Mouse (Mus musculus) MEL (cell line): Measurements from ENCODE around the gene Gramd4. TPM values are rescaled to one million over a fixed set of nuclear protein-coding genes. Genes with fewer than 3 reads are reported as not detected.

Source experiments
- DNase-seq: peaks from one replicate; pipeline ENCODE4 v3.0.0; 2011; ENCODE audit warnings: low read depth, low spot score
- H3K27ac ChIP-seq: 2 replicates; pipeline ENCODE4 v1.5.1; 2012; ENCODE audit warnings: low read depth, mild to moderate bottlenecking, control low read depth, low read length, moderate library complexity; ENCODE audit not compliant: control insufficient read depth
- H3K27me3 ChIP-seq, 2 experiments: fragments of 150-350 bp in 1 of 2; sonication (generic) in 1 of 2; 2 replicates each; pipeline ENCODE4 v1.6.1; 2012; ENCODE audit warnings: low read length in 2 of 2, mild to moderate bottlenecking in 2 of 2, improper control_type of control experiment in 1 of 2, moderate library complexity in 1 of 2; ENCODE audit not compliant: insufficient read depth in 2 of 2, control insufficient read depth in 1 of 2
- H3K36me3 ChIP-seq, 2 experiments: 2 replicates each; pipeline ENCODE4 v1.6.1; 2012 to 2014; ENCODE audit warnings: low read length in 2 of 2, improper control_type of control experiment in 1 of 2, inconsistent platforms in 1 of 2, mild to moderate bottlenecking in 1 of 2; ENCODE audit not compliant: insufficient read depth in 2 of 2, control insufficient read depth in 1 of 2
- H3K4me1 ChIP-seq, 2 experiments: fragments of 150-350 bp in 1 of 2; sonication (generic) in 1 of 2; 2 replicates each; pipeline ENCODE4 v1.6.1; 2012; ENCODE audit warnings: low read length in 2 of 2, improper control_type of control experiment in 1 of 2, mild to moderate bottlenecking in 1 of 2; ENCODE audit not compliant: insufficient read depth in 2 of 2, control insufficient read depth in 1 of 2
- H3K4me3 ChIP-seq, 2 experiments: fragments of 150-350 bp in 1 of 2; sonication (generic) in 1 of 2; 2 replicates each; pipeline ENCODE4 v1.5.1; 2012; ENCODE audit warnings: low read depth in 2 of 2, low read length in 2 of 2, mild to moderate bottlenecking in 2 of 2, moderate library complexity in 2 of 2, control low read depth in 1 of 2, improper control_type of control experiment in 1 of 2; ENCODE audit not compliant: control insufficient read depth in 1 of 2, insufficient read depth in 1 of 2
- H3K79me2 ChIP-seq: 2 replicates; pipeline ENCODE4 v1.6.1; 2012; ENCODE audit warnings: mild to moderate bottlenecking, low read length, moderate library complexity; ENCODE audit not compliant: control insufficient read depth, poor library complexity, insufficient read depth
- H3K9ac ChIP-seq: 2 replicates; pipeline ENCODE4 v1.6.1; 2012; ENCODE audit warnings: low read depth, mild to moderate bottlenecking, control low read depth, low read length, moderate library complexity; ENCODE audit not compliant: control insufficient read depth, poor library complexity, severe bottlenecking
- H3K9me3 ChIP-seq: fragments of 150-350 bp; sonication (generic); replicated peaks from 2 replicates; pipeline ENCODE4 v1.6.1; 2012; ENCODE audit warnings: mild to moderate bottlenecking, low read length, improper control_type of control experiment, moderate library complexity; ENCODE audit not compliant: insufficient read depth
- BHLHE40 ChIP-seq: IDR thresholded peaks from 2 replicates; pipeline ENCODE4 v1.6.1; 2012; ENCODE audit warnings: low read depth, mild to moderate bottlenecking, inconsistent platforms, low read length, improper control_type of control experiment, borderline replicate concordance
- CHD1 ChIP-seq: IDR thresholded peaks from 2 replicates; pipeline ENCODE4 v1.6.1; 2012; ENCODE audit warnings: low read depth, mild to moderate bottlenecking, inconsistent platforms, low read length, improper control_type of control experiment
- CTCF ChIP-seq, 3 experiments: IDR thresholded peaks in 2 of 3; conservative IDR thresholded peaks in 1 of 3; 2 replicates each; pipeline ENCODE4 v1.5.1; 2011 to 2012; ENCODE audit warnings: low read length in 3 of 3, low read depth in 2 of 3, mild to moderate bottlenecking in 2 of 3, improper control_type of control experiment in 1 of 3, inconsistent platforms in 1 of 3, mixed read lengths in 1 of 3, moderate library complexity in 1 of 3; ENCODE audit not compliant: control insufficient read depth in 1 of 3, insufficient read depth in 1 of 3, poor library complexity in 1 of 3, severe bottlenecking in 1 of 3
- E2F4 ChIP-seq: IDR thresholded peaks from 2 replicates; pipeline ENCODE4 v1.6.1; 2011; ENCODE audit warnings: low read depth, low read length, improper control_type of control experiment, borderline replicate concordance
- EP300 ChIP-seq, 2 experiments: IDR thresholded peaks; 2 replicates each; pipeline ENCODE4 v1.6.1; 2011; ENCODE audit warnings: improper control_type of control experiment in 2 of 2, low read length in 2 of 2, low read depth in 1 of 2, mild to moderate bottlenecking in 1 of 2
- ETS1 ChIP-seq: IDR thresholded peaks from 2 replicates; pipeline ENCODE4 v1.6.1; 2012; ENCODE audit warnings: low read depth, mild to moderate bottlenecking, inconsistent platforms, low read length, improper control_type of control experiment, moderate library complexity
- GATA1 ChIP-seq: IDR thresholded peaks from 2 replicates; pipeline ENCODE4 v1.6.1; 2011; ENCODE audit warnings: low read depth, low read length, improper control_type of control experiment
- HCFC1 ChIP-seq: IDR thresholded peaks from 2 replicates; pipeline ENCODE4 v1.6.1; 2012; ENCODE audit warnings: low read depth, mild to moderate bottlenecking, inconsistent platforms, low read length, improper control_type of control experiment, moderate library complexity
- JUND ChIP-seq: IDR thresholded peaks from 2 replicates; pipeline ENCODE4 v1.6.1; 2011; ENCODE audit warnings: low read depth, mild to moderate bottlenecking, improper control_type of control experiment, low read length
- KAT2A ChIP-seq: conservative IDR thresholded peaks from 2 replicates; pipeline ENCODE4 v1.6.1; 2012; ENCODE audit warnings: low read depth, low read length, improper control_type of control experiment, inconsistent platforms
- MAFK ChIP-seq: IDR thresholded peaks from 2 replicates; pipeline ENCODE4 v1.6.1; 2011; ENCODE audit warnings: low read depth, mild to moderate bottlenecking, low read length, improper control_type of control experiment, borderline replicate concordance
- MAZ ChIP-seq: IDR thresholded peaks from 2 replicates; pipeline ENCODE4 v1.6.1; 2012; ENCODE audit warnings: low read depth, mild to moderate bottlenecking, inconsistent platforms, low read length, improper control_type of control experiment
- MYC ChIP-seq: IDR thresholded peaks from 2 replicates; pipeline ENCODE4 v1.6.1; 2011; ENCODE audit warnings: low read depth, mild to moderate bottlenecking, low read length, improper control_type of control experiment, moderate library complexity
- NELFE ChIP-seq: IDR thresholded peaks from 2 replicates; pipeline ENCODE4 v1.6.1; 2011; ENCODE audit warnings: low read depth, low read length, improper control_type of control experiment
- POLR2AphosphoS5 ChIP-seq: IDR thresholded peaks from 2 replicates; pipeline ENCODE4 v1.6.1; 2012; ENCODE audit warnings: low read depth, borderline replicate concordance, mild to moderate bottlenecking, inconsistent platforms, low read length, moderate library complexity, mixed read lengths
- RAD21 ChIP-seq: IDR thresholded peaks from 2 replicates; pipeline ENCODE4 v1.6.1; 2011; ENCODE audit warnings: mild to moderate bottlenecking, low read depth, low read length, improper control_type of control experiment
- RCOR1 ChIP-seq: IDR thresholded peaks from 2 replicates; pipeline ENCODE4 v1.6.1; 2012; ENCODE audit warnings: low read depth, mild to moderate bottlenecking, inconsistent platforms, low read length, improper control_type of control experiment
- SIN3A ChIP-seq: IDR thresholded peaks from 2 replicates; pipeline ENCODE4 v1.6.1; 2012; ENCODE audit warnings: low read length, improper control_type of control experiment, inconsistent platforms
- SMC3 ChIP-seq: IDR thresholded peaks from 2 replicates; pipeline ENCODE4 v1.6.1; 2011; ENCODE audit warnings: low read depth, low read length, improper control_type of control experiment
- UBTF ChIP-seq: IDR thresholded peaks from 2 replicates; pipeline ENCODE4 v1.6.1; 2012; ENCODE audit warnings: low read depth, mild to moderate bottlenecking, inconsistent platforms, low read length, improper control_type of control experiment, moderate library complexity, borderline replicate concordance; ENCODE audit not compliant: insufficient read depth
- USF1 ChIP-seq: IDR thresholded peaks from 2 replicates; pipeline ENCODE4 v1.6.1; 2014; ENCODE audit warnings: low read depth, mild to moderate bottlenecking, inconsistent platforms, low read length, improper control_type of control experiment, moderate library complexity
- ZC3H11A ChIP-seq: IDR thresholded peaks from 2 replicates; pipeline ENCODE4 v1.6.1; 2012; ENCODE audit warnings: low read depth, mild to moderate bottlenecking, inconsistent platforms, low read length, improper control_type of control experiment
- ZKSCAN1 ChIP-seq: IDR thresholded peaks from 2 replicates; pipeline ENCODE4 v1.6.1; 2012; ENCODE audit warnings: low read depth, mild to moderate bottlenecking, inconsistent platforms, low read length, improper control_type of control experiment, moderate library complexity
- ZMIZ1 ChIP-seq: IDR thresholded peaks from 2 replicates; pipeline ENCODE4 v1.6.1; 2012; ENCODE audit warnings: low read depth, mild to moderate bottlenecking, inconsistent platforms, low read length, improper control_type of control experiment, moderate library complexity
- ZNF384 ChIP-seq: IDR thresholded peaks from 2 replicates; pipeline ENCODE4 v1.6.1; 2012; ENCODE audit warnings: low read depth, mild to moderate bottlenecking, inconsistent platforms, low read length, improper control_type of control experiment
- polyA plus RNA-seq, 2 experiments: library from polyadenylated mRNA; stranded (reverse) in 1 of 2; unstranded in 1 of 2; fragments of >175 nt in 1 of 2; fragments of >200 nt in 1 of 2; gene quantifications; 2 replicates each; pipeline versions ENCODE4 v1.2.1 to v1.2.4; 2012; ENCODE audit warnings: low replicate concordance in 2 of 2, low read depth in 1 of 2; ENCODE audit not compliant: insufficient read length in 2 of 2, insufficient read depth in 1 of 2, missing spikeins in 1 of 2
- total RNA-seq: library from RNA; depleted of rRNA; stranded (reverse); fragments of 300-350 nt; gene quantifications from 2 replicates; pipeline ENCODE4 v1.2.3, GENCODE M21; 2012

The Gramd4 gene
- total and polyA plus RNA-seq, 3 experiments: 35.2 to 43.1 (median 38.0) TPM

- H3K79me2 ChIP-seq: no peaks in the 10 kb centered on the region
- DNase-seq: peak; percentile 69
- H3K4me3 ChIP-seq: no peak overlapping the region
- H3K27ac ChIP-seq: no peak overlapping the region
- no peaks in the 10 kb centered on the region for H3K4me1 ChIP-seq
- TF ChIP-seq ZC3H11A (peak; percentile 38; the same call in 1 of the 2 replicates), SMC3 (peak; percentile 90), MAZ (no peak), RAD21 (peak; percentile 57), CTCF (IDR thresholded peaks at IDR 0.05 in 2 of 3, conservative IDR thresholded peaks at IDR 0.05 in 1 of 3; ENCODE audit: control insufficient read depth in 1 of 3, insufficient read depth in 1 of 3, low read depth in 2 of 3, low read length in 3 of 3, poor library complexity in 1 of 3, severe bottlenecking in 1 of 3) (peak; percentile 85 to 95 (median 93)), EP300 (IDR thresholded peaks at IDR 0.05; ENCODE audit: low read depth in 1 of 2, low read length in 2 of 2) (no peak), KAT2A (no peak)
- H3K9ac ChIP-seq: no peak overlapping the region
- no peaks in the 10 kb centered on the region for H3K36me3 ChIP-seq
- H3K27me3 ChIP-seq: no peaks in the 10 kb centered on the region
- H3K9me3 ChIP-seq: no peaks in the 10 kb centered on the region
These were observed 82.8 kb downstream of the Gramd4 start for GRCm38 (mm10) chr15:86140323-86140722.

GRCm38 (mm10) chr15:86144577-86144976 lies 87.1 kb downstream of the Gramd4 start:
- DNase-seq: no peak
- no peaks in the 10 kb centered on the region for H3K36me3 ChIP-seq

GRCm38 (mm10) chr15:86145046-86145445 lies 87.6 kb downstream of the Gramd4 start:
- H3K27me3 ChIP-seq: no peaks in the 10 kb centered on the region

More at GRCm38 (mm10) chr15:86144577-86144976, 87.1 kb downstream of the Gramd4 start:
- Histone ChIP-seq H3K4me3 (no peak overlapping the region), H3K79me2 (no peaks in the 10 kb centered on the region), H3K27me3 (no peaks in the 10 kb centered on the region), H3K9ac (no peak overlapping the region), H3K27ac (no peak overlapping the region), H3K9me3 (no peaks in the 10 kb centered on the region), H3K4me1 (no peaks in the 10 kb centered on the region)
- TF ChIP-seq NELFE (no peak), BHLHE40 (no peak), ETS1 (no peak), SIN3A (no peak), ZC3H11A (no peak), USF1 (no peak), HCFC1 (no peak), UBTF (no peak), POLR2AphosphoS5 (no peak), JUND (no peak), RAD21 (no peak), E2F4 (no peak), RCOR1 (no peak), MAFK (no peak), ZKSCAN1 (no peak), CHD1 (no peak), MAZ (no peak), MYC (no peak), GATA1 (no peak), KAT2A (no peak)

More at GRCm38 (mm10) chr15:86145046-86145445, 87.6 kb downstream of the Gramd4 start:
- Histone ChIP-seq H3K36me3 (no peaks in the 10 kb centered on the region), H3K27ac (no peak overlapping the region), H3K4me1 (no peaks in the 10 kb centered on the region), H3K9me3 (no peaks in the 10 kb centered on the region), H3K4me3 (no peak overlapping the region), H3K9ac (no peak overlapping the region), H3K79me2 (no peaks in the 10 kb centered on the region)
- TF ChIP-seq ZMIZ1 (no peak), ZNF384 (no peak), USF1 (no peak)
- no peak for DNase-seq
